Mouse (Mus musculus) MEL (cell line): ENCODE results near the gene Psmb9. TPM values are rescaled to one million over a fixed set of nuclear protein-coding genes. Genes with fewer than 3 reads are reported as not detected.

Experiments used
- DNase-seq: peaks from one replicate; pipeline ENCODE4 v3.0.0; 2011; ENCODE audit warnings: low read depth, low spot score
- H3K27ac ChIP-seq: 2 replicates; pipeline ENCODE4 v1.5.1; 2012; ENCODE audit warnings: low read depth, mild to moderate bottlenecking, control low read depth, low read length, moderate library complexity; ENCODE audit not compliant: control insufficient read depth
- H3K27me3 ChIP-seq, 2 experiments: fragments of 150-350 bp in 1 of 2; sonication (generic) in 1 of 2; 2 replicates each; pipeline ENCODE4 v1.6.1; 2012; ENCODE audit warnings: low read length in 2 of 2, mild to moderate bottlenecking in 2 of 2, improper control_type of control experiment in 1 of 2, moderate library complexity in 1 of 2; ENCODE audit not compliant: insufficient read depth in 2 of 2, control insufficient read depth in 1 of 2
- H3K36me3 ChIP-seq, 2 experiments: 2 replicates each; pipeline ENCODE4 v1.6.1; 2012 to 2014; ENCODE audit warnings: low read length in 2 of 2, improper control_type of control experiment in 1 of 2, inconsistent platforms in 1 of 2, mild to moderate bottlenecking in 1 of 2; ENCODE audit not compliant: insufficient read depth in 2 of 2, control insufficient read depth in 1 of 2
- H3K4me1 ChIP-seq, 2 experiments: fragments of 150-350 bp in 1 of 2; sonication (generic) in 1 of 2; 2 replicates each; pipeline ENCODE4 v1.6.1; 2012; ENCODE audit warnings: low read length in 2 of 2, improper control_type of control experiment in 1 of 2, mild to moderate bottlenecking in 1 of 2; ENCODE audit not compliant: insufficient read depth in 2 of 2, control insufficient read depth in 1 of 2
- H3K4me3 ChIP-seq, 2 experiments: fragments of 150-350 bp in 1 of 2; sonication (generic) in 1 of 2; 2 replicates each; pipeline ENCODE4 v1.5.1; 2012; ENCODE audit warnings: low read depth in 2 of 2, low read length in 2 of 2, mild to moderate bottlenecking in 2 of 2, moderate library complexity in 2 of 2, control low read depth in 1 of 2, improper control_type of control experiment in 1 of 2; ENCODE audit not compliant: control insufficient read depth in 1 of 2, insufficient read depth in 1 of 2
- H3K79me2 ChIP-seq: 2 replicates; pipeline ENCODE4 v1.6.1; 2012; ENCODE audit warnings: mild to moderate bottlenecking, low read length, moderate library complexity; ENCODE audit not compliant: control insufficient read depth, poor library complexity, insufficient read depth
- H3K9ac ChIP-seq: 2 replicates; pipeline ENCODE4 v1.6.1; 2012; ENCODE audit warnings: low read depth, mild to moderate bottlenecking, control low read depth, low read length, moderate library complexity; ENCODE audit not compliant: control insufficient read depth, poor library complexity, severe bottlenecking
- H3K9me3 ChIP-seq: fragments of 150-350 bp; sonication (generic); replicated peaks from 2 replicates; pipeline ENCODE4 v1.6.1; 2012; ENCODE audit warnings: mild to moderate bottlenecking, low read length, improper control_type of control experiment, moderate library complexity; ENCODE audit not compliant: insufficient read depth
- CTCF ChIP-seq, 3 experiments: IDR thresholded peaks in 2 of 3; conservative IDR thresholded peaks in 1 of 3; 2 replicates each; pipeline ENCODE4 v1.5.1; 2011 to 2012; ENCODE audit warnings: low read length in 3 of 3, low read depth in 2 of 3, mild to moderate bottlenecking in 2 of 3, improper control_type of control experiment in 1 of 3, inconsistent platforms in 1 of 3, mixed read lengths in 1 of 3, moderate library complexity in 1 of 3; ENCODE audit not compliant: control insufficient read depth in 1 of 3, insufficient read depth in 1 of 3, poor library complexity in 1 of 3, severe bottlenecking in 1 of 3
- GATA1 ChIP-seq: IDR thresholded peaks from 2 replicates; pipeline ENCODE4 v1.6.1; 2011; ENCODE audit warnings: low read depth, low read length, improper control_type of control experiment
- JUND ChIP-seq: IDR thresholded peaks from 2 replicates; pipeline ENCODE4 v1.6.1; 2011; ENCODE audit warnings: low read depth, mild to moderate bottlenecking, improper control_type of control experiment, low read length
- KAT2A ChIP-seq: conservative IDR thresholded peaks from 2 replicates; pipeline ENCODE4 v1.6.1; 2012; ENCODE audit warnings: low read depth, low read length, improper control_type of control experiment, inconsistent platforms
- MAFK ChIP-seq: IDR thresholded peaks from 2 replicates; pipeline ENCODE4 v1.6.1; 2011; ENCODE audit warnings: low read depth, mild to moderate bottlenecking, low read length, improper control_type of control experiment, borderline replicate concordance
- MAX ChIP-seq: IDR thresholded peaks from 2 replicates; pipeline ENCODE4 v1.6.1; 2011; ENCODE audit warnings: low read length, improper control_type of control experiment
- MYB ChIP-seq: IDR thresholded peaks from 2 replicates; pipeline ENCODE4 v1.6.1; 2011; ENCODE audit warnings: mild to moderate bottlenecking, low read depth, low read length, improper control_type of control experiment
- MYC ChIP-seq: IDR thresholded peaks from 2 replicates; pipeline ENCODE4 v1.6.1; 2011; ENCODE audit warnings: low read depth, mild to moderate bottlenecking, low read length, improper control_type of control experiment, moderate library complexity
- RCOR1 ChIP-seq: IDR thresholded peaks from 2 replicates; pipeline ENCODE4 v1.6.1; 2012; ENCODE audit warnings: low read depth, mild to moderate bottlenecking, inconsistent platforms, low read length, improper control_type of control experiment
- SMC3 ChIP-seq: IDR thresholded peaks from 2 replicates; pipeline ENCODE4 v1.6.1; 2011; ENCODE audit warnings: low read depth, low read length, improper control_type of control experiment
- UBTF ChIP-seq: IDR thresholded peaks from 2 replicates; pipeline ENCODE4 v1.6.1; 2012; ENCODE audit warnings: low read depth, mild to moderate bottlenecking, inconsistent platforms, low read length, improper control_type of control experiment, moderate library complexity, borderline replicate concordance; ENCODE audit not compliant: insufficient read depth
- USF2 ChIP-seq, 2 experiments: IDR thresholded peaks; 2 replicates each; pipeline ENCODE4 v1.6.1; 2011 to 2012; ENCODE audit warnings: improper control_type of control experiment in 2 of 2, low read length in 2 of 2, borderline replicate concordance in 1 of 2, inconsistent platforms in 1 of 2, low read depth in 1 of 2, mild to moderate bottlenecking in 1 of 2; ENCODE audit not compliant: insufficient read depth in 1 of 2
- ZC3H11A ChIP-seq: IDR thresholded peaks from 2 replicates; pipeline ENCODE4 v1.6.1; 2012; ENCODE audit warnings: low read depth, mild to moderate bottlenecking, inconsistent platforms, low read length, improper control_type of control experiment
- ZMIZ1 ChIP-seq: IDR thresholded peaks from 2 replicates; pipeline ENCODE4 v1.6.1; 2012; ENCODE audit warnings: low read depth, mild to moderate bottlenecking, inconsistent platforms, low read length, improper control_type of control experiment, moderate library complexity
- polyA plus RNA-seq, 2 experiments: library from polyadenylated mRNA; stranded (reverse) in 1 of 2; unstranded in 1 of 2; fragments of >175 nt in 1 of 2; fragments of >200 nt in 1 of 2; gene quantifications; 2 replicates each; pipeline versions ENCODE4 v1.2.1 to v1.2.4; 2012; ENCODE audit warnings: low replicate concordance in 2 of 2, low read depth in 1 of 2; ENCODE audit not compliant: insufficient read length in 2 of 2, insufficient read depth in 1 of 2, missing spikeins in 1 of 2
- total RNA-seq: library from RNA; depleted of rRNA; stranded (reverse); fragments of 300-350 nt; gene quantifications from 2 replicates; pipeline ENCODE4 v1.2.3, GENCODE M21; 2012

Psmb9 gene
- total and polyA plus RNA-seq, 3 experiments, result 14.7 to 24.9 TPM; not detected in 1

DNA sequence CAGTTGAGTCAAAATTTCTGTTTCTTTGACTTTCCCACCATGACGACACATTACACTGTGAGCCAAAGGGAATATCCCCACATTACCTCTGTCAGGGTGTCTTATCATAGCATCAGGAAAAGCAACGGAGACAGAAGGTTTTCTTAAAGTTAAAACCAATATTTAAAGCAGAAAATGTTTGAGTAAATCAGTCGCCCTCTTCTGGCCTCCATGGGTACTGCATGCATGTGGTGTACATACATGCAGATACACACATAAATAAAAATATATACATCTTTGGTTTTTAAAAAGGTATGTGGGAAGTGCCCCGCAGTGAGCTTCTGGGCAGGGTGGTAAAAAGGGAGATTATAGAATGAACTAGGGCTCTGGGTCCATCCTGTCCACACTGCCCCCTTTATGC lies 10.4 kb downstream of the Psmb9 start:
- Histone ChIP-seq H3K36me3 (no peaks in the 10 kb centered on the region), H3K9ac (no peak overlapping the region), H3K9me3 (no peaks in the 10 kb centered on the region), H3K27me3 (no peaks in the 10 kb centered on the region), H3K79me2 (no peaks in the 10 kb centered on the region), H3K4me3 (no peak overlapping the region), H3K27ac (no peak overlapping the region), H3K4me1 (no peaks in the 10 kb centered on the region)
- peak; percentile 40 for DNase-seq
- no peak for TF ChIP-seq ZMIZ1
- TF ChIP-seq CTCF (IDR thresholded peaks at IDR 0.05 in 2 of 3, conservative IDR thresholded peaks at IDR 0.05 in 1 of 3; ENCODE audit: control insufficient read depth in 1 of 3, insufficient read depth in 1 of 3, low read depth in 2 of 3, low read length in 3 of 3, poor library complexity in 1 of 3, severe bottlenecking in 1 of 3), result peak; percentile 22 to 37 (median 35); a peak in 4 of 6 replicates

DNA sequence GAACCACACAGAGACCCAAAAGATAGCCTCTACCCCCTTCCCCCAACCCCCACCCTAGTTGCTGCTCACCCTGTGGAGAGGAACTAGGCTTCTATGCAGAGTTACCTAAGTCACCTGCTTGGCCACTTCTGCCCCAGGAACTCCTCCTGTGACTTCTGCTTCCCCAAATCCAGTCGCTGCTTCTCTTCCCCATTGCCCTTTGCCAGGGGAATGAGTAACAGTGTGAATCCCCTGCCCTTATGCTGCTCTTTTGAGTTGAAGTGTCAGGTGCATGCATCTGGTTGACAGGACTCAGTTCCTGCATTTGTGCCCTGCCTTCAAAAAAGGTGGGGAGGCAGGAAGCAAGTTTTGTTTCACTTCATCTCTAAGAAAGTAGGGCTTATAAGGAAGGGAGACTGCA lies 13.5 kb downstream of the Psmb9 start:
- TF ChIP-seq ZMIZ1, result no peak
- no peak for TF ChIP-seq GATA1
- no peak for TF ChIP-seq UBTF
- TF ChIP-seq ZC3H11A, result no peak
- TF ChIP-seq CTCF (IDR thresholded peaks at IDR 0.05 in 2 of 3, conservative IDR thresholded peaks at IDR 0.05 in 1 of 3; ENCODE audit: control insufficient read depth in 1 of 3, insufficient read depth in 1 of 3, low read depth in 2 of 3, low read length in 3 of 3, poor library complexity in 1 of 3, severe bottlenecking in 1 of 3), result no peak
- TF ChIP-seq RCOR1, result no peak
- no peak for TF ChIP-seq KAT2A
- TF ChIP-seq, all 39 proteins: peak for 0
- Histone ChIP-seq H3K9me3 (no peaks in the 10 kb centered on the region), H3K9ac (no peak overlapping the region), H3K36me3 (peaks cover 0 to 3% of the 10 kb centered on the region in 2 experiments; a peak in 2 of 4 replicates), H3K27me3 (no peaks in the 10 kb centered on the region), H3K4me3 (no peak overlapping the region), H3K4me1 (0 out of 4 replicates have a peak, but pooled peaks cover 0 to 3% of the 10 kb centered on the region in 2 experiments), H3K27ac (no peak overlapping the region), H3K79me2 (no peaks in the 10 kb centered on the region)
- no peak for DNase-seq

DNA sequence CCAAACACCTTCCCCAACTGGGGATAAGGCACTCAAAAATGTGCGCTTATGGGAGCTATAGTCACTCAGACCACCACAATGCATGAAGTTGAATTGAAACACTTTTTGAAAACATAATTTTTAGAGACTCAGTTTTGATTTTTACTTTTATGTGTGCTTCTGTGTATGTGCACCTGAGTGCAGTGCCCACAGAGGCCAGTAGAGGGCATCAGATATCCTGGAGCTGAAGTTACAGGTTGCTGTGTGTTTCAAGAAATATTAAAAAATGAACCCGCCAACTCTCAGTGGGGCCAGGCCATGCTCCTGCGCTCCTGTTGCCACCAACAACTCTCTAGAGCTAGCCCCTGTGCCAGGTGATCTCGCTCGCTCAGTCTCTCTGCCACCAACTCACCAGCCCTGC lies 15.0 kb downstream of the Psmb9 start:
- Histone ChIP-seq H3K4me1 (0 out of 4 replicates have a peak, but pooled peaks cover 0 to 3% of the 10 kb centered on the region in 2 experiments), H3K4me3 (no peak overlapping the region), H3K9ac (no peak overlapping the region)
- TF ChIP-seq JUND (no peak), MAX (no peak), MYB (no peak), MYC (no peak), SMC3 (peak; percentile 29; the same call in 1 of the 2 replicates), MAFK (no peak), RCOR1 (no peak), CTCF (IDR thresholded peaks at IDR 0.05 in 2 of 3, conservative IDR thresholded peaks at IDR 0.05 in 1 of 3; ENCODE audit: control insufficient read depth in 1 of 3, insufficient read depth in 1 of 3, low read depth in 2 of 3, low read length in 3 of 3, poor library complexity in 1 of 3, severe bottlenecking in 1 of 3) (peak; percentile 17 to 47 (median 19); a peak in 3 of 6 replicates), USF2 (IDR thresholded peaks at IDR 0.05; ENCODE audit: borderline replicate concordance in 1 of 2, insufficient read depth in 1 of 2, low read depth in 1 of 2, low read length in 2 of 2) (no peak)
- TF ChIP-seq, all 39 proteins: peak for 2
- H3K27ac ChIP-seq, result no peak overlapping the region
- H3K9me3 ChIP-seq, result no peaks in the 10 kb centered on the region
- H3K79me2 ChIP-seq, result no peaks in the 10 kb centered on the region
- peaks cover 0 to 3% of the 10 kb centered on the region in 2 experiments; a peak in 2 of 4 replicates for H3K36me3 ChIP-seq
- peak; percentile 32 for DNase-seq
- H3K27me3 ChIP-seq, result no peaks in the 10 kb centered on the region
